Mouse (Mus musculus): ENCODE results near the gene Tm2d1. TPM values are rescaled to one million over a fixed set of nuclear protein-coding genes. Genes with fewer than 3 reads are reported as not detected.

The Tm2d1 gene
- polyA plus RNA-seq, 1 experiment from 2014 or later = 102 TPM

DNA sequence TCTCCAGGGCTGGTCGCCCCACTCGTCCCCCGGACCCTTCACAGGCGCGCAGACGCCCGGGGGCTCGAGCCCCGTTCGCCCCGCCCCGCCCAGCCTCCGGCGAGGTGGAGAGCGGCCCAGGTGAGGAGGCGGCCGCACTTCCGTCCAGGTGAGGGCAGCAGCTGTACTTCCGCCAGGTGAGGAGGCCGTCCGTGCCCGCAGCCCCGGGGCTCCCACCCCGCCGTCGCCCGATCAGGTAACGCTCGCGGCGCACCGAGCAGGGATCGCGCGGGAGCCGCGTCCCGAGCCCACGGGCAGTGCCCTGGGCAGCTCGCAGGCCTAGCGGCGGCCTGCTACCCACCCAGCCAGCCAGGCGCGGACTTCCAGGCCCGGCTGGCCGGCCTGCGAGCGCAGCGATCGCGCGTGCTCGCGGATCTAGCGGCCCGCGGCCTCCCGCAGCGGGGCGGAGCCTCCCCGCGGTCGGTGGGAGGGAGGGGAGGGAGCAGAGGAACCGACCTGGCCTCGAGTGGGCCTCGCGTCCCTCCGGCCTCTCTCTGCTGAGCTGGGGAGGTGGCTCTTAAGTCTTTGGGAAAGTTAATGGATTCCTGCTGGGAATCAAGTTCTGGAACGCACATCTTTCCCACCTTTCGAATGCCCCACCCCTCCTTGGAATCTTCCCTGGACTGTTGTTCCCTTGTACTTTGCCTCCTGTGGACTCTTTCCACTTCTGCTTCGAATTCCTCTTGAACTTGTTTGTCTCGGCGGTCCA lies 12.8 kb upstream of the Tm2d1 start, which contains the start of gene Patj:
Gene Patj, plus strand, starts transcription at position 96 of the 748 bp plus-strand sequence.
- Histone ChIP-seq H3K4me1 (ENCODE audit: control insufficient read depth, insufficient read depth, low read length) (peaks cover 5% of the 10 kb centered on the region), H3K4me2 (ENCODE audit: low read depth, low read length) (peak within 1 kb of the TSS; percentile 96), H3K36me3 (ENCODE audit: control insufficient read depth, insufficient read depth) (no peaks in the 10 kb centered on the region), H3K27ac (ENCODE audit: low read length) (peak within 1 kb of the TSS; percentile 84), H3K27me3 (ENCODE audit: control insufficient read depth, insufficient read depth, low read length) (no peaks in the 10 kb centered on the region), H3K9me3 (replicated peaks; ENCODE audit: control insufficient read depth, low read length) (no peaks in the 10 kb centered on the region), H3K9ac (ENCODE audit: low read length) (peak within 1 kb of the TSS; percentile 99), H3K4me3 (ENCODE audit: low read length) (peak within 1 kb of the TSS; percentile 91)
- 1% methylated on average over 62 of the region's 73 CpGs for WGBS
- peak; percentile 85 for ATAC-seq (replicated peaks; ENCODE audit: extremely low read depth, insufficient read depth, low FRiP score)

DNA sequence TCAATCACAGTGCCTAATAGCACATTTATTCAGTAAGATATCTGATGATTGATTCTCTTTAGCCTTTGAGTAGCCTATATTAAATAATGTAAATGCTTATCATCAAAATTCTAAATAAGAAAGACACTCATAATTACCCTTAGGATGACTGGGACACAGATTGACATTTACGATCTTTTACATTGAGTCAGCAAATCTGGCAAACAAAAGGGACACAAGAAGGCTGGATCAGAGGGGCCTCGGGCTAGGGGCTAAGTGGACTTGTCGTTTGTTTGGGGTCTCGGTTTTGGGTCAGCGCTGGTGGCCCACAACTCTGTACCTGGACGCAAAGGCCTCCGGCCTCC lies 12.2 kb upstream of the Tm2d1 start:
- peak overlapping the region; percentile 91 for H3K4me3 ChIP-seq (ENCODE audit: low read length)
- peak overlapping the region; percentile 99 for H3K9ac ChIP-seq (ENCODE audit: low read length)
- H3K4me1 ChIP-seq (ENCODE audit: control insufficient read depth, insufficient read depth, low read length) = 0 out of 2 replicates have a peak, but pooled peaks cover 2% of the 10 kb centered on the region
- ATAC-seq (replicated peaks; ENCODE audit: extremely low read depth, insufficient read depth, low FRiP score) = no peak
- no peaks in the 10 kb centered on the region for H3K27me3 ChIP-seq (ENCODE audit: control insufficient read depth, insufficient read depth, low read length)
- 4% methylated on average over 7 of the region's 7 CpGs for WGBS
- H3K36me3 ChIP-seq (ENCODE audit: control insufficient read depth, insufficient read depth) = no peaks in the 10 kb centered on the region
- peak overlapping the region; percentile 96 for H3K4me2 ChIP-seq (ENCODE audit: low read depth, low read length)
- no peaks in the 10 kb centered on the region for H3K9me3 ChIP-seq (replicated peaks; ENCODE audit: control insufficient read depth, low read length)
- peak overlapping the region; percentile 84 for H3K27ac ChIP-seq (ENCODE audit: low read length)

- Histone ChIP-seq H3K27me3 (ENCODE audit: control insufficient read depth, insufficient read depth, low read length) (no peaks in the 10 kb centered on the region), H3K36me3 (ENCODE audit: control insufficient read depth, insufficient read depth) (no peaks in the 10 kb centered on the region), H3K9ac (ENCODE audit: low read length) (no peak overlapping the region), H3K4me1 (ENCODE audit: control insufficient read depth, insufficient read depth, low read length) (peaks cover 5% of the 10 kb centered on the region), H3K9me3 (replicated peaks; ENCODE audit: control insufficient read depth, low read length) (no peaks in the 10 kb centered on the region), H3K27ac (ENCODE audit: low read length) (no peak overlapping the region), H3K4me3 (ENCODE audit: low read length) (no peak overlapping the region), H3K4me2 (ENCODE audit: low read depth, low read length) (no peak overlapping the region)
- WGBS = 56% methylated on average over 5 of the region's 5 CpGs
- ATAC-seq (replicated peaks; ENCODE audit: extremely low read depth, insufficient read depth, low FRiP score) = no peak
These were observed 1.9 kb upstream of the Tm2d1 start for GRCm38 (mm10) chr4:98385036-98385435.

DNA sequence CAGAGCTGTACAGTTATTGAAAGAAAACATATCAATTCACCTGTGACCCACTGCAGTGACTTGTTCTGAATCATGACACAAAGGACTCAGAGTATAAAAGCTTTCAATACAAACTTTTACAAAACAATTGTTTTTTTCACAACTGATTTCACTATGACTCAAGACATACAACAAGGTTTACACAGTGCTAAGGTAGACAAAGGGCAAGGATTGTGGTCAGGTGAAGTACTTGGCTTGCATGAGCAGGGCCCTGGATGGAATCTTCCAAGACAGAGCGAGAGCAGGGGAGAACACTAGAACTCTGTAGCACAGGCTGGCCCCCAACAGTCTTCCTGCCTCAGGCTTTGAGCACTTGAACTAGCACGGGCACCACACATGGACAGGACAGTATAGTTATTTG lies 6.2 kb downstream of the Tm2d1 start:
- Histone ChIP-seq H3K27ac (ENCODE audit: low read length) (no peak overlapping the region), H3K4me2 (ENCODE audit: low read depth, low read length) (no peak overlapping the region), H3K27me3 (ENCODE audit: control insufficient read depth, insufficient read depth, low read length) (no peaks in the 10 kb centered on the region), H3K9ac (ENCODE audit: low read length) (no peak overlapping the region), H3K4me3 (ENCODE audit: low read length) (no peak overlapping the region), H3K4me1 (ENCODE audit: control insufficient read depth, insufficient read depth, low read length) (peaks cover 4% of the 10 kb centered on the region), H3K9me3 (replicated peaks; ENCODE audit: control insufficient read depth, low read length) (no peaks in the 10 kb centered on the region), H3K36me3 (ENCODE audit: control insufficient read depth, insufficient read depth) (peaks cover 9% of the 10 kb centered on the region; the same call in 1 of the 2 replicates)
- 92% methylated on average over 2 of the region's 2 CpGs for WGBS
- no peak for ATAC-seq (replicated peaks; ENCODE audit: extremely low read depth, insufficient read depth, low FRiP score)

DNA sequence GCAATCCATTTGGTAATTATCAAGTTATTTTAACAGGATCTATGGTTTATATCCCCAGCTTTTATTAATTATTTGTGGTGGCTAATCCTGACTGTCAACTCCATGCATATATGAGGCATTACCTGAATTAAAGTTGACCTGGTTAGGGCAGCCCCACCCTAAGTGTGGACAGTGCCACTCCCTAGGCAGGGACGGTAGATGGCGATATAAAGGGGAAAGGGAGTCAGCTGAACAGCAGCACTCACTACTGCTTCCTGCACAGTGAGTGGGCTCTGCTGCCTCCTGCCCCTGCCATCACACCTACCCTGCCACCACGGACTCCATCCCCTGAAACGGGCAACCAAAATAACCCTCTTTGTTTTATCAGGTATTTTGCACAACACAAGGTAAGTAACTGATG lies 7.7 kb downstream of the Tm2d1 start:
- Histone ChIP-seq H3K36me3 (ENCODE audit: control insufficient read depth, insufficient read depth) (peaks cover 14% of the 10 kb centered on the region; the same call in 1 of the 2 replicates), H3K9ac (ENCODE audit: low read length) (no peak overlapping the region), H3K4me2 (ENCODE audit: low read depth, low read length) (no peak overlapping the region), H3K4me3 (ENCODE audit: low read length) (no peak overlapping the region), H3K4me1 (ENCODE audit: control insufficient read depth, insufficient read depth, low read length) (peaks cover 4% of the 10 kb centered on the region; the same call in 1 of the 2 replicates), H3K9me3 (replicated peaks; ENCODE audit: control insufficient read depth, low read length) (no peaks in the 10 kb centered on the region), H3K27ac (ENCODE audit: low read length) (no peak overlapping the region), H3K27me3 (ENCODE audit: control insufficient read depth, insufficient read depth, low read length) (no peaks in the 10 kb centered on the region)
- no peak for ATAC-seq (replicated peaks; ENCODE audit: extremely low read depth, insufficient read depth, low FRiP score)
- WGBS = 57% methylated on average over 4 of the region's 4 CpGs

GRCm38 (mm10) chr4:98358034-98358809 lies 24.9 kb downstream of the Tm2d1 start:
- WGBS = 94% methylated on average over 9 of the region's 9 CpGs
- H3K4me3 ChIP-seq (ENCODE audit: low read length) = no peak overlapping the region
- no peak overlapping the region for H3K9ac ChIP-seq (ENCODE audit: low read length)
- ATAC-seq (replicated peaks; ENCODE audit: extremely low read depth, insufficient read depth, low FRiP score) = no peak
- H3K36me3 ChIP-seq (ENCODE audit: control insufficient read depth, insufficient read depth) = peaks cover 24% of the 10 kb centered on the region
- no peak overlapping the region for H3K27ac ChIP-seq (ENCODE audit: low read length)
- no peaks in the 10 kb centered on the region for H3K4me1 ChIP-seq (ENCODE audit: control insufficient read depth, insufficient read depth, low read length)
- no peaks in the 10 kb centered on the region for H3K9me3 ChIP-seq (replicated peaks; ENCODE audit: control insufficient read depth, low read length)
- H3K27me3 ChIP-seq (ENCODE audit: control insufficient read depth, insufficient read depth, low read length) = no peaks in the 10 kb centered on the region
- H3K4me2 ChIP-seq (ENCODE audit: low read depth, low read length) = no peak overlapping the region

DNA sequence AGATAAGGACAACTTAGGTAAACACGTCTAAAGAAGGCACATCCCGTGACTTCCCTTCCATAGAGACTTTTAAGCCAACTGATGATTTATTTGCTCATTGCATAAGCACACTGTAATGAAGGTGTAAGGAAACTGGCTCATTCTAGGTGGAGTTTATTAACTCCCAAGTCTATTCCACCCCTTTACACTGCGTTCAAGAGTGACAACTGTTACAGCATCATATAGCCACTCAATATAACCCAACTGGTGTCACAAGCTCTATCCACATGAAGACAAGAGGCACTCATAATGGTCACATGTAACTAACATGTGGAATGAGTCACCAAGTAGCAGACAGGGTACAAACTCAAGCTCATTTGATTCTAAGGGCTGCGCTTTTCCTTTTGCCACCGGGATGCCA lies 34.5 kb downstream of the Tm2d1 start:
- no peak overlapping the region for H3K27ac ChIP-seq (ENCODE audit: low read length)
- H3K4me3 ChIP-seq (ENCODE audit: low read length) = no peak overlapping the region
- H3K9ac ChIP-seq (ENCODE audit: low read length) = no peak overlapping the region
- H3K4me2 ChIP-seq (ENCODE audit: low read depth, low read length) = no peak overlapping the region
- 51% methylated on average over 5 of the region's 5 CpGs for WGBS
- peaks cover 2% of the 10 kb centered on the region; the same call in 1 of the 2 replicates for H3K36me3 ChIP-seq (ENCODE audit: control insufficient read depth, insufficient read depth)
- H3K9me3 ChIP-seq (replicated peaks; ENCODE audit: control insufficient read depth, low read length) = no peaks in the 10 kb centered on the region
- H3K4me1 ChIP-seq (ENCODE audit: control insufficient read depth, insufficient read depth, low read length) = no peaks in the 10 kb centered on the region
- ATAC-seq (replicated peaks; ENCODE audit: extremely low read depth, insufficient read depth, low FRiP score) = no peak
- H3K27me3 ChIP-seq (ENCODE audit: control insufficient read depth, insufficient read depth, low read length) = no peaks in the 10 kb centered on the region

DNA sequence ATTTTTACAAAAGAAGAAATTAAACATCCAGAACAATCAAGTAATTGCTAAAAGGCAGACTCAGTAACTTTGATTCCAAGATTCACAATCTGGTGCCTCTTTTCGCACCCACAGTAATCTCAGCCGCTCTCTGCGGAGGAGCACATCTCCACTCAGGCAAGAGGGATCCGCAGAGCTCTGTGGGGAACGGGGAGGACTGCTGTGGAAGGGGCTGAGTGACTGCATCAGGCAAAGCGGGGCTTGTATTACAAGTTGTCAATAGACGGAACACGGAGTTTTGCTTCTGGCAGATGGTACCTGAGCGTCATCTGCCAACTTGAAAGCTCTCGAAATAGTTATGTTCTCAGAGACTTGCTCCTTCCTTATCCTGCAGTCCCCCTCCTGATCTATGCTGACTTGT lies 37.3 kb downstream of the Tm2d1 start:
- WGBS = 77% methylated on average over 10 of the region's 10 CpGs
- H3K36me3 ChIP-seq (ENCODE audit: control insufficient read depth, insufficient read depth) = no peaks in the 10 kb centered on the region
- no peak overlapping the region for H3K27ac ChIP-seq (ENCODE audit: low read length)

DNA sequence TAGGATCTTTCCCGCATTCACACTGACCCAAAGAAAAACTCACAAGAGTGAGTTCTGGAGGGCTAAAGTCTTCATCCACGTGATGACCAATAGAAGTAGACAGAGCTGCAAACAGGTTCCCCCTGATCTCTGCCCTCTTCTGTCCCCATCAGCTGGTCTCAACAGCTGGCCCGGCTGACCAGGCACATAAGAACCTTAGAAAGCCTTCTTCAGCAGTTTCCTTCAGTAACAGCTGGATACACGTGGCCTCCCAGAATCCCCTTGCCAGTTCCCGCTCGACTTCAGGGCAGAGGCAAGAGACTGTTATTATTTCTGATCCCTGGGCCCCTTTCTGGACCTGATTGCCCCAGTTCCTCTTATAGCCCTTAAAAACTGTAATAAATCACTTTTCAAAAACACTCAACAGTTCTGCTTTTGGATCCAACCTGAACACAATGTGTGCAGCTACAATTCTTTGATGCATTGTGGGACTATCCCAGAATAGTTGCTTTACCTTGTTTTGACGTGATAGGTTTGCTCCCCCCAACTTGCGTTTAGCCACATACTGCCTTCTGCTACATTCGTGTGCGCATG lies 43.0 kb downstream of the Tm2d1 start:
- Histone ChIP-seq H3K36me3 (ENCODE audit: control insufficient read depth, insufficient read depth) (no peaks in the 10 kb centered on the region), H3K4me1 (ENCODE audit: control insufficient read depth, insufficient read depth, low read length) (no peaks in the 10 kb centered on the region), H3K9ac (ENCODE audit: low read length) (no peak overlapping the region), H3K4me2 (ENCODE audit: low read depth, low read length) (no peak overlapping the region), H3K9me3 (replicated peaks; ENCODE audit: control insufficient read depth, low read length) (no peaks in the 10 kb centered on the region), H3K27ac (ENCODE audit: low read length) (no peak overlapping the region), H3K4me3 (ENCODE audit: low read length) (no peak overlapping the region), H3K27me3 (ENCODE audit: control insufficient read depth, insufficient read depth, low read length) (no peaks in the 10 kb centered on the region)
- WGBS = 72% methylated on average over 10 of the region's 10 CpGs
- ATAC-seq (replicated peaks; ENCODE audit: extremely low read depth, insufficient read depth, low FRiP score) = no peak

More for the DNA sequence above, 37.3 kb downstream of the Tm2d1 start:
- no peak overlapping the region for H3K9ac ChIP-seq (ENCODE audit: low read length)
- no peaks in the 10 kb centered on the region for H3K4me1 ChIP-seq (ENCODE audit: control insufficient read depth, insufficient read depth, low read length)
- no peak overlapping the region for H3K4me2 ChIP-seq (ENCODE audit: low read depth, low read length)
- no peaks in the 10 kb centered on the region for H3K9me3 ChIP-seq (replicated peaks; ENCODE audit: control insufficient read depth, low read length)
- no peaks in the 10 kb centered on the region for H3K27me3 ChIP-seq (ENCODE audit: control insufficient read depth, insufficient read depth, low read length)
- no peak for ATAC-seq (replicated peaks; ENCODE audit: extremely low read depth, insufficient read depth, low FRiP score)
- H3K4me3 ChIP-seq (ENCODE audit: low read length) = no peak overlapping the region
